Mouse (Mus musculus) spleen, adult 12 weeks (tissue): ENCODE measurements around the gene Mex3a.

Experiments
- DNase-seq: peaks from one replicate; pipeline ENCODE4 v3.0.0; 2022; ENCODE audit warnings: low spot score

Mex3a gene

DNA sequence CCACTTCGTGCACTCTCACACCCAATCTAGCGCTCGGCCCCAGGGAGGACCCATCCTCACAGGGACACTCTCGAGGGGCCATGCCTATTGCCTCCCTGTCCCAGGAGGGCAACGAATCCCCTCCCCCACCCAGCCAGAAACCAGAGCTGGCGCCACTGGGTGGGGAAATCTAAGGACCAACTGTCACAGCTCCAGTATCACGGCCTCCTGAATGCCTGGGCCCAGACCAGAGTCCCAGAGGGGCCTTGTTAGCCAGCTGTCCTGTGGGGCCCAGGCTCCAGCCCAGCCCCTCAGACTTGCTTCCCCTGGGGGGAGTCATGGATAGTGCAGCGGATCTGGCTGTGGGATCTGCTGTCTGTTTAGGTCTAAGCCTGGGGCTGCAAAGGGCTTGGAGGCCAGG, 4.6 kb upstream of the Mex3a start:
- no peak for DNase-seq

GRCm38 (mm10) chr3:88528646-88529045, 3.5 kb upstream of the Mex3a start:
- no peak for DNase-seq

- no peak for DNase-seq
Measured at GRCm38 (mm10) chr3:88529204-88530000, 2.8 kb upstream of the Mex3a start.

DNA sequence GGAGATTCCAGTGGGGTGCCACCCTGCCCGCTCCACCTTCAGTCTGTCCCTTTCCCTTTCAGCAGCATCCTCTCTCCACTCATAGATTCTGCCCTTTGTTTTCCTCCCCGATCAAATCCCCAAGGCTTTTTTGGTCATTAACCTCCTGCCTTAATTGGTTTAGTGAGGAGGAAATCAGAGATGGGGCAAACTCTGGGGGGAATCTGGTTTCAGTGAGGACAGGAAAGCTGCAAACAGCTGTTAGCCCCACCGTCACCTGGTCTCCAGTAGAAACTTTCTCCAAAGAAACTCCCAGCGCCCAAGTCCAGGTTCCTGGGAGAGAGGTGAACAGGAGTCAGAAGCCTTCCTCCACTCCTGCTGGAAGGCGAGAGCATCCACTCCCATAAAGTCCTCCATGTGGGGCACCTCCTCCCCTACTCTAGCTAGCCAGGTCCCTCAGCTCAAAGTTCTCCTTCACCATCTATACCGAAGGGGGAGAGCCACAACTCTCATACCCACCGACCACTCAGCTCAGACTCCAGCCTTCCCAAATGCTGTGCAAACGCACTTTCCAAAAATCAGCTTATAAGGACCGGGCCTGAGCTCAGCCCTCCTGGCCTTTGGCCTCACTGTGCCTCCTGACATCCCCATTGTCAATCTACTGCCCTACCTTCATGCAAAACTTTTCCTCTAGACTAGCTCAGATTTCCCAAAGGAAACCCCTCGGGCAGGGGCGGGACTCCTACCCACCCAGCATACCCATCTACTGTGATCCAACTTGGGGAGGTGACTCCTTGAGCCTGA, 1.9 kb upstream of the Mex3a start:
- no peak for DNase-seq

DNA sequence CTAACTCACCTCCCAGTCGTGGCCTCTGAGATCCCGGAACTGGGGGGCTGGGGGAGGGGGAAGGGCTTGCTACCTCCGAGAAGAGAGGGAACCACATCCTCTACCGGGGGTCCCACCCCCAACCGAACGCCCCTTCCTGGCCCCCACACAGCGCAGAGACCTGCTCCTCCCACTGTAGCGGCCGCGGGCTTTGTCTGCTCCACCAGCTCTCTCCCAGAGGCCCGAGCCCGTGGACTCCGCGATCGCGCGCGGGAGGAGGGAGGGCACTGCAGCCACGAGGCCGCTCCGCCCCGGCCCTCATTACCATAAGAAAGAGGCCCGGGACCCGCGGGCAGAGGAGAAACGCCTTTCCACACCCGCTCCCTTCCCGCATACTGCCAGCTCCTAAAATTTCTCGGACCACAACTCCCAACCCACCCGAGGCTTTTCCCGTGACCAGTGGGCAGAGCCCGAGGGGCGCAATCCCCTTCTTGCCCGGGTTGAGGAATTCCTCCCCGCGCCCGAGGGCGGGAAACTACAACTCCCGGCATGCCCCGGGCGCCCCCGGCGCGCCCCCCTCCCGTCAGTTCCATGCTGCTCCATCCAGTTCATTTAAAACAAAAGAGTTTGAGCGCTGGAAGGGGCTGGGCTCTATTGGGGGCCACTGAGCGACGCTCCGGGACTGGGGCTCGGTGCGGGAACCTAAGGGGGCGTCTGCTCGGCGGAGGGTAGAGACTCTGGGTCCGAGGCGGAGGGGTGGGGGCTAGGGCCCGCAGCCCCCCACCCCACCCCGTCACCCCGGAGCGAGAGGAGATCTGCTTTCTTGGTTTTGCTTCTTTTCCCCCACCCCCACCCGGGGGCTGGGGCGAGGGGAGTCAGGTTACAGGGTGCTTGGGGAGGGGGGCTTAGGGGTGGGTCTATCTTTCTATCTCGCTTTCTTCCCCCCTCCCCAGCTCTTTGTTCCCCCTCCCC, 572 bp upstream of the Mex3a start:
- peak; percentile 71 for DNase-seq

GRCm38 (mm10) chr3:88532689-88533511, 705 bp downstream of the Mex3a start:
- DNase-seq, result no peak

GRCm38 (mm10) chr3:88533706-88534105, 1.5 kb downstream of the Mex3a start:
- no peak for DNase-seq

- no peak for DNase-seq
Measured at GRCm38 (mm10) chr3:88535005-88535404, 2.8 kb downstream of the Mex3a start.

- DNase-seq, result no peak
Measured at GRCm38 (mm10) chr3:88535527-88535926, 3.3 kb downstream of the Mex3a start.

DNA sequence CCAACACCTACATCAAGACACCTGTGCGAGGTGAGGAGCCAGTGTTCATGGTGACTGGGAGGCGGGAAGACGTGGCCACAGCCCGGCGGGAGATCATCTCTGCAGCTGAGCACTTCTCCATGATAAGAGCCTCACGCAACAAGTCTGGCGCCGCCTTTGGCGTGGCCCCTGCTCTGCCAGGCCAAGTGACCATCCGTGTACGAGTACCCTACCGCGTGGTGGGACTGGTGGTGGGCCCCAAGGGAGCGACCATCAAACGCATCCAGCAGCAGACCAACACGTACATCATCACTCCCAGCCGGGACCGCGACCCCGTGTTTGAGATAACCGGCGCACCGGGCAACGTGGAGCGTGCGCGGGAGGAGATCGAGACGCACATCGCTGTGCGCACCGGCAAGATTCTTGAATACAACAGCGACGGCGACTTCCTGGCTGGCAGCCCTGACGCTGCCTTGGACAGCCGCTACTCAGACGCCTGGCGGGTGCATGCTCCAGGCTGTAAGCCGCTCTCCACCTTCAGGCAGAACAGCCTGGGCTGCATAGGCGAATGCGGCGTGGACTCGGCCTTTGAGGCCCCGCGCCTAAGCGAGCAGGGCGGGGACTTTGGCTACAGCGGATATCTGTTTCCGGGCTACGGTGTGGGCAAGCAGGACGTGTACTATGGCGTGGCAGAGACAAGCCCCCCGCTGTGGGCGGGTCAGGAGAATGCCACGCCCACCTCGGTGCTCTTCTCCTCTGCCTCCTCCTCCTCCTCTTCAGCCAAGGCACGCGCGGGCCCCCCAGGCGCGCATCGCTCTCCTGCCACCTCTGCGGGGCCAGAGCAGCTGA, 4.1 kb downstream of the Mex3a start:
- no peak for DNase-seq

DNA sequence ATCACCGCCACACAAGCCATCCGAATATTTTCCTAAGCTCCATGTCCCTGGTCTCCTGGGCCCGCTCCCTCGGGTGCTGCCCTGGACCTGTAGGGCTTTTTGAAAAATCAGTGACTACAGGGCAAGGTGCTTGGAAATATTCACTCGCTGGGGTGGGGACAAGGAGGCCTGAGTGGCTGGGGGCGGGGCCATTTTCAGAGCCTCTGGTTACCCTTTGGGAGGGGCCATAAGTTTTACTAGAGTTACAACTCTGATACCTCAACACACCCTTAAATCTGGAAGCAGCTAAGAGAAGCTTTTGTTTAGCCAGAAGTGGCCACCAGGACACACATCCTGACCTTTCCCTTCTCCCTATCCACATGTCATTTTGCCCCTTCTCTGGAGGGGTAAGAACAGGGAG, 5.0 kb downstream of the Mex3a start:
- no peak for DNase-seq

- DNase-seq, result no peak
Measured at GRCm38 (mm10) chr3:88538271-88539145, 6.3 kb downstream of the Mex3a start.

DNA sequence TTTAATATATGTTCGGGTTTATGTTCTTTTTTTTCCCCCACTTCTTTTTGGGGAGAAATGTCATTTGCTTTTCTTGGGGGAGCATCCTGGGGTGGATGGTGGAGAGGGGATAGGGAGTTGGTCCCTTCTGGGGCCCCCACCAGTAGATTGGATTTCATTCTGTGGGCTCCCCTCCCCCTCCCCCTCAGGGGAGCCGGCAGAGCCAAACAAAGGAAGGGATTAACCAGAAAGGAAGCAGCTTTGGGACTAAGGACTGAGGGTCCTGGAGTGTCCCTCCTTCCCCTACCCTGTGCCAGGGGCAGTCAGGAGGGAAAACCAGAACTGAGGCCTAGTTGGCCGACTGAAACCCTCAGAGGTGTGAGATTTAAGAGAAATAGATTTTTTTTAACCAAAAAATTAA, 7.2 kb downstream of the Mex3a start:
- no peak for DNase-seq

GRCm38 (mm10) chr3:88540085-88540484, 7.9 kb downstream of the Mex3a start:
- DNase-seq, result no peak

DNA sequence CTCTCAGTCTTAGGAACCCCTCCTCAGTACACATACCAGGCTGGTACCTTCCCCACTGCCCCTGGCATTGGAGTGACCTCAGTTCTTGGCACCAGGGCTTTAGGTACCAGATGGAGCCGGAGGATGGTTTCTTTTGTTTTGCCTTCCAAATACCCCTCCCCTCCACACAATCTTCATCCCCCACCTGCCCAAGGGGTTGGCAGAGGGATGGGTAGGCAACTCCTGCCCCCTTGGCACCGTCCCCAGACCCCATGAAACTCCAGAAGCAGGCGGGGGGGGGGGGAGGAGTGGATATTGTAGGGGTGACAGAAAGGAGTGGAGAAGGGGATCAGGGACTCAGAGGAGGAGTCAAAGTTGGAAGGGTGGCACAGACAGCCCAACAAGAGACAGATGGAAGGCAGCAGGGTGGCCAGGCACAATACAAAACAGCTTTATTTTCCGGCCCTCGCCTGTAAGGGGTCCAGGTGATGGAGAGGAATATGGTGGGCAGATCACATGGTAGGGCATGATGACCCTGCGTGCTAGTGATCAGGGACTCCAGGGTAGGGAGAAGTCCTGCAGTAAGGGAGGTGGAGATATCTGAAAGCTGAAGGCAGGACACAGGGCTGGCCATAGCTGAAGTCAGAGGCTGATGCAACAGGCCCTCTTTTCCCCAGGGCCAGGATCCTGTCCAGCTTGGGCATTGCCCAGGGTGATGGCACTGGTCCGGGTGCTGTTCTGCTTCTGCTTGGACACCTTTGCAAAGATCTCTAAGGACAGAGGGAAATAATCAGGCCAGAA, 9.6 kb downstream of the Mex3a start:
- no peak for DNase-seq

DNA sequence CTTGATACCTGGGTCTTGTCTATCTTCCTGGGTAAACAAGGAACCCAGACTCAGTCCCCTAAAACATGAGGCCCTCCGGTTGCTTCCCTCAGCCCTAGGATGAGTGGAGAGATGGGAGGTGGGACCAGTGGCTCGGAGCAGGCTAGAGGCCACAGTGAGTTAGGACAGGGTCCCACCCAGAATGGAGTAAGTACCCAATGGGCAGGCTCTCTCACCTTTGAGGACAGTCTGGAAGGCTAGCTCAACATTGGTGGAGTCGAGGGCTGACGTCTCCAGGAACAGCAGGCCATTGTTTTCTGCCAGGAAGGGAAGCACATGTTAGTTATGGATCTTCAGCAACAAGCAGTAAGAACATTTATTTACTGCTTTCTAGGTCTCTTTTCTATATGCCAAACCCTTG, 10.3 kb downstream of the Mex3a start:
- no peak for DNase-seq

- no peak for DNase-seq
Measured at GRCm38 (mm10) chr3:88543174-88543573, 11.0 kb downstream of the Mex3a start.

GRCm38 (mm10) chr3:88543651-88544410, 11.6 kb downstream of the Mex3a start:
- DNase-seq, result no peak
